Mouse (Mus musculus): Measurements from ENCODE around the gene Shoc2. TPM values are rescaled to one million over a fixed set of nuclear protein-coding genes. Genes with fewer than 3 reads are reported as not detected.

Gene Shoc2
- total RNA-seq, 2 experiments from 2014 or later = 30.2 to 34.4 TPM

DNA sequence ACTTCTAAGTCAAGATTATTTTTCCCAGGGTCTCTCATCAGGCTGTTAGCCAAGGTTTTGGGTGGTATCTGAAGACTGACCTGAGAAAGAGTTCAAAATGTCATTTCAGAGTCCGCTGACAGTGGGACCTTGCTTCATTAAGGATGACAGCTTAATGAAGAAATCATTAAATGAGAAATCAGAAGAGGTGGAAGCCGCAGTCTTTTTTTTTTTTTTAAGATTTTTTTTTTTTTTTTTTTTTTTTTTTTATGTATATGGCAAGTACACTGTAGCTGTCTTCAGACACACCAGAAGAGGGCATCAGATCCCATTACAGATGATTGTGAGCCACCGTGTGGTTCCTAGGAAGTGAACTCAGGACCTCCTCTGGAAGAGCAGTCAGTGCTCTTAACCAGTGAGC, 49.8 kb downstream of the Shoc2 start:
- intact Hi-C loops (cut with DNase I) = no loop called here
- DNase-seq = no peak

- no peak for DNase-seq
- intact Hi-C loops (cut with DNase I) = no loop called here
These were observed 50.2 kb downstream of the Shoc2 start for GRCm38 (mm10) chr19:53994276-53994675.

DNA sequence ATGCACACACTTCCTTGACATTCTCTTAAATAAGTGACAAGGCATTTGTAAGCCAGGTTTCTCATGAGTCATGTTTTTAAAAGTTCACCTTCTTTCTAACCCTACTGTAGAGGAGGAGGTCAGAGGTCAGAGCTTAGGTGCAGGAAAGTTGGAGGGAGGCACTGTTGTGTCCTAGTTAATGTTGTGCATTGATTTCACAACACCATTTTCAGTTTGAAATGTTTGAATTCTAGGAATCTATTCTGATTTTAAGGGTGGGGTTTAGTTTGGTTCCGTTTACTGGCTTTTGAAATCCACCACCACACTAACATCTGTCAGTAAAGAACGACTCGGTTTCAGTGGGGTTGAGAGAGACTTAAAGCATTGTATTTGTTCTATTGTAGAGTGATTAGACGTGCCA, 66.9 kb downstream of the Shoc2 start:
- intact Hi-C loops (cut with DNase I) = no loop called here

DNA sequence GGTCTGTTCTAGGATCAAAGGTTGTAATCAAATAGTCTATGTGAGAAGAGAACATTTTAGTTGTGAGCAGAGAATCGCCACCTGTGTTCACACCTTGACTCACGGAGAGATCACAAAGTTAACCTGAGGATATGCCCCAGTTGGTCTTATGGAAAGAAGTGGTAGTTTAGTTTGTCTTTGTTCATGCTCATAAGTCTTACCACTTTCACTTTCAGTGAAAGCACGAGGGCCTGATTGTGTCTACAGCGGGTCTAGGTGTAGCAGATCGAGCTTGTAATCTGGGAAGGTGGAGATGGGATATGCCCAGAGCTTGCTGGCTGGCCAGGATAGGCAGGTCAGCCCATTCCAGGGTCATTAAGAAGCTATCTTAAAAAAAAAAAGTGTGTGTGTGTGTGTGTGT, 70.9 kb downstream of the Shoc2 start:
- intact Hi-C loops (cut with DNase I) = no loop called here
- DNase-seq = no peak

More for the DNA sequence above, 66.9 kb downstream of the Shoc2 start:
- DNase-seq = no peak

DNA sequence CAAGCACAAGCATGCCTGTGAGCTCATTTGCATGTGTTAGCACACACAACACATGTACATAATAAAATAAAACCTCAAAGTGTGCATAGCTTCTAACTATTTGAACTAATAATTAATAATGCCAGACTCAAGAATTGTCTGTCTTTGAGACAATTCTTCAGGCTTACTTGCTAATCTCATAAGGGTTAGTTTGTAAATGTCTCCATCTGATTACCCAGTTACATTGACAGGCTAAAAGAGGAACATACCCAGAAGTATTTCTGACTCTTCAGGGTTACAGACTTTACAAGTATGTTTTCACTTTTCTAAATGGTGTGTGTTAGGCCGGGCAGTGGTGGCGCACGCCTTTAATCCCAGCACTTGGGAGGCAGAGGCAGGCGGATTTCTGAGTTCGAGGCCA, 71.4 kb downstream of the Shoc2 start:
- no peak for DNase-seq
- intact Hi-C loops (cut with DNase I) = no loop called here

GRCm38 (mm10) chr19:54035100-54035499, 91.0 kb downstream of the Shoc2 start:
- no peak for DNase-seq
- intact Hi-C loops (cut with DNase I) = no loop called here

GRCm38 (mm10) chr19:54039441-54039840, 95.3 kb downstream of the Shoc2 start:
- intact Hi-C loops (cut with DNase I) = no loop called here
- no peak for DNase-seq

DNA sequence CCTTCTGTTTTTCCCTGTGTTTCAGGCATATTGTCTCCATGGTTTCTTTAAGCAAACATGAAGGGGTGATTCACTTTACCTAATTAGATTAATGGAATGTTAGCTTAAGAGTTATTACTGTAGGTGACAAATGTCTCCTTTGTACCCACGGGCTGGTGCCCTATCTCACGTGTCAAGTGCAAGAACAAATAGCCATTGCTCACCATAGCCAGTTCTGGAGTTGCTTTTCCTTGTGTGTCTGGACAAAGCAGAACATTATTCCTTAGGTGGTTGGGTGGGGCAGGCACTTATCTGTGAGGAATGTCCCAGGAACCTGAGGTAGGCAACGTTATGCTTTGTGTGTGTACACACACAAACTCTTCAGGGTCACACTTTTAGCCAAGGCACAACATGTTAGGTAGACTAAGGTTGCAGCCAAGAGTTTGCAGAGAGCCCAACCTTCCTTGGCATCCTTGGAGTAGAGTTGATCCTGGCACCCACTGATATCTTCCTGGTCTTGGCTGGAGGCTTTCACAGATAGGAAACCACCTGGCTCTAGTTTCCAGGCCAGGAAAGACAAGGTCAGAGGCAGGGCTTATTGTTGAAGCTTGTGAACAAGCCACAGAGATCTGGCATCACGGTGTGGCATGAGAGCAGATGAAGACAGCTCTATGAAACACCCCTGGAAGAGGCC, 96.4 kb downstream of the Shoc2 start:
- intact Hi-C loops (cut with DNase I) = loop anchor here (10.0 kb wide), 1 partner anchor 214 kb away; no protein-coding TSS in a partner anchor
- DNase-seq = no peak

GRCm38 (mm10) chr19:54041029-54041367, 96.9 kb downstream of the Shoc2 start:
- intact Hi-C loops (cut with DNase I) = loop anchor here (10.0 kb wide), 1 partner anchor 214 kb away; no protein-coding TSS in a partner anchor
- no peak for DNase-seq

DNA sequence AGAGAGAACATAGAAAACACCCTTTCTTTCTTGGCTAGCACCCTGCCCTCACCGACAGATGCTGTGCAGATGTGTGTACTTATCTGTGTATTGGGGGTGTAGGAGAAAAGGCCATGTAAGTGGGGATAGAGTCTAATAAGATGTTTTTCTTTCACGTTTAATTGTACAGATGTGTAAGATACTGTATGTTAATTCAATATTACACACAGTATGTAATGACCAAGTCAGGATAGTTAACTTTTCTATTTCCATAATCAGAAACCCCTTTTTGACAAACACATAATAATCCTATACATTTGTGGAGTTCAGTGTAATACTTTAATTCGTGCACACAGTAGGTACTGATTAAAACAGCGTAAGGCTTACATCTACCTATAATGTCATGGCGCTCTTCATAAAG, 99.7 kb downstream of the Shoc2 start, which contains the start of gene Adra2a:
Adra2a (plus strand) TSS at position 301 of the 400 bp plus-strand sequence.
- DNase-seq = no peak
- intact Hi-C loops (cut with DNase I) = loop anchor here (2.0 to 10.0 kb wide), 2 partner anchors 211 to 1017 kb away; no protein-coding TSS in a partner anchor

GRCm38 (mm10) chr19:54044507-54045371, 100.6 kb downstream of the Shoc2 start:
- peak; percentile 54 to 66 for DNase-seq
- intact Hi-C loops (cut with DNase I) = loop anchor here (2.0 to 10.0 kb wide), 3 partner anchors 210 to 1016 kb away; no protein-coding TSS in a partner anchor

DNA sequence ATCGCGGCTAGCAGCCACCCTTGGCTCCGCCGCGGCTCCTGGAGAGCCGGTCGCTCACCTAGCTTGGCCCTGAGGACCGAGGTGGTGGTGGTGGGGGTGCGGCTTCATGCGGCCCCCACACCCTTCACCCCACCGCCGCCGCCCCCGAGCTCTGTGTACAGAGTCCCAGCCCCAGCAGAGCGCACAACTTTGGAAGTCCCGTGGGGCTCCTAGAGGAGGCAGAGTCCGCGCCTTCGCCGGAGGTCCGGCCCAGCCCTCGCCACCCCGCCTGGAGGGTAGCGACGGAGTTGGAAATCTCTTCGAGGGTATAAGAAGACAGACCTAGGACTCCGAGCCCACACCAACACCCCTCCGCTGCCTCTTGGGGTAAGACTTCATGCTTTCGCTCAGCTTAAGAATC, 101.3 kb downstream of the Shoc2 start:
- intact Hi-C loops (cut with DNase I) = loop anchor here (2.0 to 10.0 kb wide), 3 partner anchors 209 to 1015 kb away; no protein-coding TSS in a partner anchor

DNA sequence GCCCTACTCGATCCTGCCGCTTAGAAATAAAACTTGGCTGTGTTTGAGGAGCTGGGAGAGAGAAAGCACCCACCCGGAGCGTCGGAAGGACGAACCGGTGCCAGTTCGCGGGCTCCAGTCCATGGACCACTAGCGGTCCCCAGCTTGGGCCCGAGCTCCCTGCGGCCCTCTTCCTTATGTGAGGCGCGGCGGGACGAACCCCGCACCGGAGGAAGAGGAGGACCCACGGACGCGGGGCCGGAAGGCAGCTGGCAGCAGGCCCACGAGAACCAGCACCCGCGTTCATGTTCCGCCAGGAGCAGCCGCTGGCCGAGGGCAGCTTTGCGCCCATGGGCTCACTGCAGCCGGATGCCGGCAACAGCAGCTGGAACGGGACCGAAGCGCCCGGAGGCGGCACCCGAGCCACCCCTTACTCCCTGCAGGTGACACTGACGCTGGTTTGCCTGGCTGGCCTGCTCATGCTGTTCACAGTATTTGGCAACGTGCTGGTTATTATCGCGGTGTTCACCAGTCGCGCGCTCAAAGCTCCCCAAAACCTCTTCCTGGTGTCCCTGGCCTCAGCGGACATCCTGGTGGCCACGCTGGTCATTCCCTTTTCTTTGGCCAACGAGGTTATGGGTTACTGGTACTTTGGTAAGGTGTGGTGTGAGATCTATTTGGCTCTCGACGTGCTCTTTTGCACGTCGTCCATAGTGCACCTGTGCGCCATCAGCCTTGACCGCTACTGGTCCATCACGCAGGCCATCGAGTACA, 102.0 kb downstream of the Shoc2 start:
- intact Hi-C loops (cut with DNase I) = loop anchor here (2.0 to 10.0 kb wide), 3 partner anchors 209 to 1015 kb away; no protein-coding TSS in a partner anchor
- DNase-seq = peak; percentile 21 to 29

More for the DNA sequence above, 101.3 kb downstream of the Shoc2 start:
- DNase-seq = peak in 1 of 2 experiments; percentile 11

GRCm38 (mm10) chr19:54046684-54047070, 102.6 kb downstream of the Shoc2 start:
- DNase-seq = no peak
- intact Hi-C loops (cut with DNase I) = loop anchor here (5.0 to 10.0 kb wide), 2 partner anchors 208 to 486 kb away; no protein-coding TSS in a partner anchor

DNA sequence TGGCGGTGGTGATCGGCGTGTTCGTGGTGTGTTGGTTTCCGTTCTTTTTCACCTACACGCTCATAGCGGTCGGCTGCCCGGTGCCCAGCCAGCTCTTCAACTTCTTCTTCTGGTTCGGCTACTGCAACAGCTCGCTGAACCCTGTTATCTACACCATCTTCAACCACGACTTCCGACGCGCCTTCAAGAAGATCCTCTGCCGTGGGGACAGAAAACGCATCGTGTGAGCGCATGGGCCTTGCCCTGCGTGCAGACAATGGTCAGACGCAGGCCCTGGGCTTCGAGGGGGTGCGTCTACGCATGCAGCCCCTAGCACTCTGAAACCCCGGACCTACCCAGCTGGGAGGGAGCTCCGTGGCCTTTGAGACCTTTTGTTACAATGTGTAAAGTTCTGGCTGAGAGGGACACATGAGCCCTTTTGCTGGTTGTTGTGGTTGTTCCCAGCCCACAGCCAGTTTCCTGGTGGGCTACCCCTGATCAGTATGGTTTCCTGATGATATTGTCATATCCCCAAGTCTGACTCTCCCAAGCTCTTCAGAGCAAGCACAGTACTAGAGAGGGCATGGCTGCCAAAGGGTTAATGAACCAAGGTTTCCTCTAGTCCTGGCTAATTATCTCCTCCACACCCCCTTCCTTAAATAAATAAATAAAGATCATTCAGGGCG, 103.4 kb downstream of the Shoc2 start:
- intact Hi-C loops (cut with DNase I) = loop anchor here (5.0 to 10.0 kb wide), 2 partner anchors 207 to 485 kb away; no protein-coding TSS in a partner anchor
- no peak for DNase-seq

DNA sequence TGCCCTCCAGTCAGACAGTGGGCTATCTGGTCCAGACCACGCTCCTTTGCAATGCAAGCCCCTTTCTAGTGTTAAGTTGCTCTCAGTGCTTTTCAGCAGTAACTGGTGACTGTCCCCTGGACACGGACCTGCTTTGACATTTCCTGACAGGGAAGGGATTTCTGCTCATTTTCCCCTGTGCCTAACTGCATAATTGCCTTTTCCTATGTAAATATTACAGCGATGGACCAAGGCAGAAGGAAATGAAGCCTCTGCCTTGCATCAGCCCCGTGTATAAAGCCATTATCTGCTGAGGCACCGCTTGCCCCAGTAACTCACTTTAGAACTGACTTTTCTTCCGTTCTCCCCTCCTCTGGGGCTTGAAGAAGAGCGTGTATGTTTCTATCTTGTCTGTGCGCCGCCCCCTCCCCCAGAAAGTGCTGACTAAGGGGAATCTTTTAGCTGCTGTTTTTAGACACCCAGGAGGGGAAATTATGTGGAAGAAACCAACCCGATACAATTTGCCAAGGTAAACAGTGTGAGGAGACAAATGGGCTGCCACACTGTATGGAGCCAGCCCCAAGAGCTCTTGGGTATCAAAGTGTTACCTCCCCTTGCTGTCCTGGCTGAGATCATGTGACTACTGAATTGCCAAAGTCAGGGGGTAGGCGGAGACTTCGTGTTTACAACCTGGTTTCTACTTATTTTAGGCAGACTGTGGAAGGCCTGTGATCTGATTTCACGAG, 104.2 kb downstream of the Shoc2 start:
- no peak for DNase-seq
- intact Hi-C loops (cut with DNase I) = loop anchor here (5.0 to 10.0 kb wide), 2 partner anchors 206 to 484 kb away; no protein-coding TSS in a partner anchor

- DNase-seq = no peak
- intact Hi-C loops (cut with DNase I) = no loop called here
These were observed 107.5 kb downstream of the Shoc2 start for GRCm38 (mm10) chr19:54051651-54052050.

DNA sequence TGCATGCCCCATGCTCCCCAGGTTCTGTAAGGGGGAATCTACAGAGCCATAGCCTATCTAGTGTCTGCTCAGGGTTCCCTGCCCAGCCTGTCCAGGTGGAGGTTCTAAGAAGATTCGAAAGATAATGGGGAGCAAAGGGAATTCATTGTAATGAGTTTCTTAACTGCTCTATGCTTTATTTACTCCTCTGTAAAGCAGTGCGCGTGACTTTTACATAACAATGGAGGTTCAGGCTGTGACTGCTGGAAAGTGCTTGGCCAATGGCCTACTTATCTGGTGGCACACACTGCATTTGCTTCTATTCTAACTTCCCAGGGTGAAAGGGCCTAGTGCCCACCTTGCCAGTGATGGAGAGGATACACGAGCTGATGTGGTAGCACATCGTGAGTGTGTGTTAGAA, 111.7 kb downstream of the Shoc2 start:
- intact Hi-C loops (cut with DNase I) = no loop called here

GRCm38 (mm10) chr19:54068447-54068846, 124.3 kb downstream of the Shoc2 start:
- DNase-seq = no peak
- intact Hi-C loops (cut with DNase I) = no loop called here

More for the DNA sequence above, 111.7 kb downstream of the Shoc2 start:
- no peak for DNase-seq
